Mouse (Mus musculus) brain, embryonic 14.5 days (tissue): ENCODE measurements at regions not wholly inside any gene's neighbourhood (a gene's known extent, or its start where the extent isn't known, plus 50 kb on each side); places are given as distances from the start of the nearest gene placed in this dataset.

Experiments
- CTCF ChIP-seq: fragments of 200-500 bp; IDR thresholded peaks from 2 replicates; pipeline ENCODE4 v1.5.1; 2012; ENCODE audit warnings: inconsistent platforms, mild to moderate bottlenecking, moderate library complexity, borderline replicate concordance; ENCODE audit not compliant: insufficient read depth, insufficient read length; ENCODE audit errors: extremely low read depth
- POLR2A ChIP-seq: fragments of 200-500 bp; IDR thresholded peaks from 2 replicates; pipeline ENCODE4 v1.6.1; 2012; ENCODE audit warnings: mild to moderate bottlenecking, inconsistent platforms, borderline replicate concordance; ENCODE audit not compliant: poor library complexity, insufficient read depth, insufficient read length, severe bottlenecking; ENCODE audit errors: extremely low read depth

GRCm38 (mm10) chr6:98803384-98803949, 460.9 kb upstream of the Gm765 start:
- no peak for TF ChIP-seq CTCF
- TF ChIP-seq POLR2A = no peak
